Mouse (Mus musculus): ENCODE measurements around the gene Cacna1s. TPM values are rescaled to one million over a fixed set of nuclear protein-coding genes. Genes with fewer than 3 reads are reported as not detected.

The Cacna1s gene
- polyA plus RNA-seq, 1 experiment from 2014 or later, result not detected

GRCm38 (mm10) chr1:136160297-136160696 lies 107.7 kb downstream of the Cacna1s start:
- no peak overlapping the region for H3K9ac ChIP-seq (replicated peaks; ENCODE audit: low read length)
- no peaks in the 10 kb centered on the region for H3K27me3 ChIP-seq (ENCODE audit: control insufficient read depth, insufficient read depth, low read length)
- H3K4me1 ChIP-seq (ENCODE audit: control insufficient read depth, insufficient read depth, low read length), result no peaks in the 10 kb centered on the region
- no peak overlapping the region for H3K27ac ChIP-seq (replicated peaks; ENCODE audit: low read depth, low read length)
- 90% methylated on average over 12 of the region's 12 CpGs for WGBS
- no peaks in the 10 kb centered on the region for H3K9me3 ChIP-seq (ENCODE audit: control insufficient read depth, low read length)
- H3K36me3 ChIP-seq (ENCODE audit: control insufficient read depth, insufficient read depth, low read length), result peaks cover 98% of the 10 kb centered on the region
- ATAC-seq (ENCODE audit: low FRiP score, low TSS enrichment), result no peak
- no peak for DNase-seq
- H3K4me3 ChIP-seq (replicated peaks; ENCODE audit: low read depth, low read length), result no peak overlapping the region
- no peak overlapping the region for H3K4me2 ChIP-seq (ENCODE audit: low read length)

GRCm38 (mm10) chr1:136160930-136161329 lies 108.4 kb downstream of the Cacna1s start:
- 88% methylated on average over 6 of the region's 6 CpGs for WGBS
- no peak for ATAC-seq (ENCODE audit: low FRiP score, low TSS enrichment)
- no peak overlapping the region for H3K4me3 ChIP-seq (replicated peaks; ENCODE audit: low read depth, low read length)
- no peak overlapping the region for H3K27ac ChIP-seq (replicated peaks; ENCODE audit: low read depth, low read length)
- no peaks in the 10 kb centered on the region for H3K9me3 ChIP-seq (ENCODE audit: control insufficient read depth, low read length)
- no peaks in the 10 kb centered on the region for H3K4me1 ChIP-seq (ENCODE audit: control insufficient read depth, insufficient read depth, low read length)
- H3K4me2 ChIP-seq (ENCODE audit: low read length), result no peak overlapping the region
- H3K27me3 ChIP-seq (ENCODE audit: control insufficient read depth, insufficient read depth, low read length), result no peaks in the 10 kb centered on the region
- H3K36me3 ChIP-seq (ENCODE audit: control insufficient read depth, insufficient read depth, low read length), result peaks cover 98% of the 10 kb centered on the region
- H3K9ac ChIP-seq (replicated peaks; ENCODE audit: low read length), result no peak overlapping the region
- no peak for DNase-seq

DNA sequence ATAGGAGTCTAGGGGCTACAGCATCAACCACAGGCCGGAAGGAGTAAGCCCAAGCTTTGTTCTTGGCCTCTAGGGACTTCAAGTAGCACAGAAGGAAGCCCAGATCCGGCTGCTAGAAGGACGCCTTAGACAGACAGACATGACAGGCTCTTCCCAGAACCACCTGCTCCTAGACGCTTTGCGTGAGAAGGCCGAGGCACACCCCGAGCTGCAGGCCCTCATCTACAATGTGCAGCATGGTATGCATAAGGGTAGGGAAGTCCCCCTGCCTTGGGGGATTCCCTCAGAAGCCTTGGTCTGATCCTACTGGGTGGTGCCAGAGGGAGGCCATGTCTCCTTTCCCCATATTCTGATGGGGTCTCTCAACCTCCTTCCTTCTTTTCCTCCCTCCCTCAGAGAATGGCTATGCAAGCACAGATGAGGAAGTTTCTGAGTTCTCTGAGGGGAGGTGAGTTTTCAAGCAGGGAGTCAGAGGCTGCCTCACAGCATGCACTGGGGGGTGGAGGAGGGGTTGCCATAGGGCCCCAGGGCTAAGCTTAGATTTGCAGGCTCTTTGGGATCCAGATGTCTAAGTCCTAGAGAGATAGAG lies 108.9 kb downstream of the Cacna1s start:
- Histone ChIP-seq H3K4me1 (ENCODE audit: control insufficient read depth, insufficient read depth, low read length) (no peaks in the 10 kb centered on the region), H3K9me3 (ENCODE audit: control insufficient read depth, low read length) (no peaks in the 10 kb centered on the region), H3K27me3 (ENCODE audit: control insufficient read depth, insufficient read depth, low read length) (no peaks in the 10 kb centered on the region), H3K4me3 (replicated peaks; ENCODE audit: low read depth, low read length) (no peak overlapping the region), H3K4me2 (ENCODE audit: low read length) (no peak overlapping the region), H3K36me3 (ENCODE audit: control insufficient read depth, insufficient read depth, low read length) (peaks cover 98% of the 10 kb centered on the region), H3K9ac (replicated peaks; ENCODE audit: low read length) (no peak overlapping the region), H3K27ac (replicated peaks; ENCODE audit: low read depth, low read length) (no peak overlapping the region)
- DNase-seq, result no peak
- ATAC-seq (ENCODE audit: low FRiP score, low TSS enrichment), result no peak
- WGBS, result 94% methylated on average over 7 of the region's 7 CpGs

GRCm38 (mm10) chr1:136165436-136165835 lies 112.9 kb downstream of the Cacna1s start:
- 32% methylated on average over 2 of the region's 2 CpGs for WGBS
- ATAC-seq (ENCODE audit: low FRiP score, low TSS enrichment), result no peak
- Histone ChIP-seq H3K36me3 (ENCODE audit: control insufficient read depth, insufficient read depth, low read length) (peaks cover 98% of the 10 kb centered on the region), H3K27ac (replicated peaks; ENCODE audit: low read depth, low read length) (no peak overlapping the region), H3K27me3 (ENCODE audit: control insufficient read depth, insufficient read depth, low read length) (no peaks in the 10 kb centered on the region), H3K4me3 (replicated peaks; ENCODE audit: low read depth, low read length) (no peak overlapping the region), H3K9ac (replicated peaks; ENCODE audit: low read length) (no peak overlapping the region), H3K4me1 (ENCODE audit: control insufficient read depth, insufficient read depth, low read length) (no peaks in the 10 kb centered on the region), H3K9me3 (ENCODE audit: control insufficient read depth, low read length) (no peaks in the 10 kb centered on the region), H3K4me2 (ENCODE audit: low read length) (no peak overlapping the region)
- peak; percentile 30 for DNase-seq

DNA sequence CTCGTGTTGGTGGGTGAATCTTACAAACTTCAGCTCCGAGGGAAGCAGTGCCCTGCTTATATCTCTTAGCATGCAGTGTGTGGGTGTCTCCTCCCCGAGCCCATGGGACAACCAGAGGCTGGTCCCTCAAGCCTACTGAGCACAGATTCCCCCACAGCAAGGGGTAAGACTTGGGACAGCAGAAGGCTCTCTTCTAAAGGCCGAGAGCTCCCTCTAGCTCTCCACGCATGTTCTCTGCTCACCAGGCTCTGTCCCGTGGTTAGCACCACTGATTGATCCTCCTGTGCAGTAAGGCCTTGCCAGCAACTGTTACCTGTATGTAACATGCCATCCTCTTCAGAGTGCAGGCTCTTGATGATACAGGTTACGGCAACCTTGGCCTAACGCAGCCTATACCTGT lies 115.1 kb downstream of the Cacna1s start:
- Histone ChIP-seq H3K27ac (replicated peaks; ENCODE audit: low read depth, low read length) (no peak overlapping the region), H3K4me2 (ENCODE audit: low read length) (no peak overlapping the region), H3K4me3 (replicated peaks; ENCODE audit: low read depth, low read length) (no peak overlapping the region), H3K9me3 (ENCODE audit: control insufficient read depth, low read length) (no peaks in the 10 kb centered on the region), H3K4me1 (ENCODE audit: control insufficient read depth, insufficient read depth, low read length) (no peaks in the 10 kb centered on the region), H3K36me3 (ENCODE audit: control insufficient read depth, insufficient read depth, low read length) (peaks cover 98% of the 10 kb centered on the region), H3K27me3 (ENCODE audit: control insufficient read depth, insufficient read depth, low read length) (no peaks in the 10 kb centered on the region), H3K9ac (replicated peaks; ENCODE audit: low read length) (no peak overlapping the region)
- ATAC-seq (ENCODE audit: low FRiP score, low TSS enrichment) (no peak), DNase-seq (peak; percentile 37)
- WGBS, result 68% methylated on average over 8 of the region's 8 CpGs

Other genes with a start within 250 kb of the Cacna1s start
- gene Lad1, start 234.2 kb upstream of the Cacna1s start, polyA plus RNA-seq (2014; fragmentation: Nextera tagmentation; extraction: Ambion mirVana), result 0.58 and 1.0 TPM in 2 replicates
- 0.34 TPM in 1 of 2 replicates, not detected in the other for gene Tnnt2, start 216.4 kb upstream of the Cacna1s start, polyA plus RNA-seq (2014; fragmentation: Nextera tagmentation; extraction: Ambion mirVana)
- 0.04 TPM in 1 of 2 replicates, not detected in the other for gene Pkp1, start 133.5 kb upstream of the Cacna1s start, polyA plus RNA-seq (2014; fragmentation: Nextera tagmentation; extraction: Ambion mirVana)
- not detected in 2 replicates for gene Igfn1, start 46.4 kb upstream of the Cacna1s start, polyA plus RNA-seq (2014; fragmentation: Nextera tagmentation; extraction: Ambion mirVana)
- gene Tmem9, start 44.6 kb upstream of the Cacna1s start, polyA plus RNA-seq (2014; fragmentation: Nextera tagmentation; extraction: Ambion mirVana), result 90.4 and 140 TPM in 2 replicates
- not detected in 2 replicates for gene Ascl5, start 1.9 kb upstream of the Cacna1s start, polyA plus RNA-seq (2014; fragmentation: Nextera tagmentation; extraction: Ambion mirVana)
- 56.4 and 65.9 TPM in 2 replicates for gene Kif21b, start 78.6 kb downstream of the Cacna1s start, polyA plus RNA-seq (2014; fragmentation: Nextera tagmentation; extraction: Ambion mirVana)
- 0.34 and 0.59 TPM in 2 replicates for gene Mroh3, start 160.1 kb downstream of the Cacna1s start, polyA plus RNA-seq (2014; fragmentation: Nextera tagmentation; extraction: Ambion mirVana)
- gene Inava, start 181.5 kb downstream of the Cacna1s start, polyA plus RNA-seq (2014; fragmentation: Nextera tagmentation; extraction: Ambion mirVana), result 1.6 and 2.6 TPM in 2 replicates
- 1.4 TPM in 1 of 2 replicates, not detected in the other for gene Gpr25, start 208.1 kb downstream of the Cacna1s start, polyA plus RNA-seq (2014; fragmentation: Nextera tagmentation; extraction: Ambion mirVana)